Mouse (Mus musculus) layer of hippocampus, postnatal 36 days (tissue): ENCODE data around the gene Dctn1. TPM values are rescaled to one million over a fixed set of nuclear protein-coding genes. Genes with fewer than 3 reads are reported as not detected.

Experiments
- DNase-seq, 2 experiments: peaks; one replicate each; pipeline ENCODE4 v3.0.0; 2022
- total RNA-seq, 2 experiments: library from RNA; stranded (reverse); gene quantifications; 2 replicates each; pipeline ENCODE4 v1.2.3; 2021

Gene Dctn1
- total RNA-seq, 2 experiments from 2014 or later, result 384 to 404 TPM

GRCm38 (mm10) chr6:83234280-83234741 lies 68.6 kb downstream of the Dctn1 start:
- DNase-seq, result no peak

DNA sequence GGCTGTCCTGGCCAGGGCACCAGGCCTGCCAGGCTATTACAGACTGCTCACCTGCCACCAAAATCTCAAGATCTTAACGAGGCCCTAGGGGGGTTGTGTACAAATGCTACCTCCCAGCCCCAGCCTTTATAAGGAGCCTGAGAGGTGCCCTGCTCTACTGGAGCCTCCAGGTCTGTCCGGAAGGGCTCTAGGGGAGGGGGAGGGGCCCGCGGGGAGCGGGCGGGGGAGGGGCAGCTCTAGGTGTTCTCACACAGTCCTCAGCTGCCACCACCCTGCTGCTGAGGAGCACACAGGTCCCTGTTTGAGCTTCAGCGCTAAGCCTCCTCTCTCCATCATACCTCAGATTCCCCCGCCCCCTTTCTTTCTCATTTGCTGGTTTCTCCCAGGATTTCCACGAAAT lies 71.4 kb downstream of the Dctn1 start:
- no peak for DNase-seq

DNA sequence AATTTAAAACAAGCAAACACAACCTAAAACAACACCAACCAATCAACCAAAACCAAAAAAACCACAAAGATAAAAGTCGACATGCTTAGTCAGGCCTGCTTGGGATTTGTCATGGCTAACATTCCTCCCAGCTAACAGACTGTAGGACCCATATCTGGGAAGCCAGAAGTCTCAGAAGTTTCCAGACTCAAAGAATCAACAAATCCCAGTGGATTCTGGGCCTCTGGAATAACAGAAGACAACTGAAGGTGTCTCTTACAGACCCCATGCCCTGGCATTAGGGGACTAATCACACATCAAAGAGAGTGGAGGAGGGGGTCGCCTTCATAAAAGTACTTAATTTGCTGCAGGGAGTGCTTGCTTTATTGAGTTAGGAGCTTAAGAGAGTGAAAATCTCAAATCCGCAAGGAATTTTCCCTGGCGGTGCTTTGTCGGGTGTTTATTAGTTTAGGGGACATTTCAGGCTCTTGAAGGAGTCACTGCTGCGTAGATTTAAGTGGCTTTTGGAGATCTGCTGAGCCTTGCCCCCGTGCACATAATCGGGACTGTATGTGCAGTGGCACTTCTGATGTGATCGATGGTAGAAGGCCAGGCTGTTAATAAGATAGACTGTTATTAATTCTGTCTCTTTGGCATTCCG lies 78.8 kb downstream of the Dctn1 start:
- DNase-seq, result no peak

DNA sequence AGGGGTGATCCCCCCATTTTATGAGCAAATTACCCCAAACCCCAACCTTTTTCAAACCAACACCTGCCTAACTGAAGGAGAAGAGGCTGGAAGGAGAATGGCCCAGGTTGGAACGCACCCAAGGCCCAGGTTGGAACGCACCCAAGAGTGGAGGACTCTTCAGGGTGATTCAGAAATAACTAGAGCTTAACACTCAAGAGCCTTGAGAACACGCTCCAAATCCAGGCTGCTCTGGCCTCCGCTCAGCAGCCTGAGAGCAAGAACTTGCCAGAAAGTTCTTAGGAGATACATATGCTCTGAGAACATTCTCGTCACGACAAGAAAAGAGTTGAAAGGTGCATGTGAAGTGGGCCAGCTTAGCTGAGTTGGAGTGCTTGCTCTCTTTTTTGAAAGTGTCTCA lies 79.4 kb downstream of the Dctn1 start:
- DNase-seq, result no peak

DNA sequence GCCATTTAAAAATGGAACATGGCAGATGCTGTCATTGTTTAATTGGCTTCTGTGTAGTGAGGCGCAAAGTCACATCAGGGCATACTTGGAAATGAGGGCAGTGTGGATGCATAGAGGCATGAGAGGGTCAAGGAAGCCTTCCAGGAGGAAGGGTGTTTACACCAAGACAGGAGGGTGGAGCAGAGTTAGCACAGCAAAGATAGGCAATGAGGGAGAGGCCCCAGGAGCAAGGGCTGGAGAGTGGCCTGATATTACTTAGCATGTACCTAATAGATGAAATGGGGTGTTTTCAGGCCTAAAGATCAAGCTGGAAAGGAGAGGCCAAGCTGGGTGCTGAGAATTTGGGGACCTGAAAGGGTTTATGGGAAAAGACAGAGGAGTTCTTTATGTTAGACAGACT lies 80.3 kb downstream of the Dctn1 start:
- DNase-seq, result no peak

DNA sequence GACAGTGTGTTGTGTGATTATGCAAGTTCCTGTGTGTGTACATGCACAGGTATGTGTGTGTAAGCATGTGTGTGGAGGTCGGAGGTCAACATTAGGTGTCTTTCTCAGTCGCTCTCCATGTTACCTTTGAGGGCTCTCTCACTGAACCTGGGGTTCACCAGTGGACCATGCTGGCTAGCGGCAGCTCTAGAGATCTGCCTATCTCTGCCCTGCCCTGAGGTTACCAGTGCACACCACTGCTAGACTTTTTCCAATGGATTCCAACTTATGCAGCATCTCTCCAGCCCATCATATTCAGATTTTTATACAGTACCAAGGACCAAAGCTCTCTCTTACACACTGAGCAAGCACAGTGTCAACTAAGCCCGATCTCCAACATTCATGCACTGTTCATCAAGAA lies 81.0 kb downstream of the Dctn1 start:
- no peak for DNase-seq

DNA sequence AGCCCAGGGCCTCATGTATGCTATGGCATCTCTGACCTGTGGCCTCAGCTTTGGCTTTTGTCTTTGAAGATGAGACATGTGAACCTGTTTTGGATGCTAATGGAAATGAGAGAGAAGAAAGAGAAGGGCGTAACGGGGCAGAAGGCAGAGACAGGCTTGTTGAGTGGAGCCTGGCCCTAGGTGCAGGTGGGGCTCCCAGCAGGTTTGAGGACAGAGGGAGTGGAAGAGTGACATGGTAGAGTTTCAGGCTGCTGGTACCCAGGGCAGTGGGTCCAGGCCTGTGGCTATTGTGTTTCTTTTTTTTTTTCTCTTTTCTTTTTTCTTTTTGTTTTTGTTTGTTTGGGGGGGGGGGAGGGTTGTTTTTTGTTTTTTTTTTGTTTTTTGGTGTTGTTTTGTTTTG lies 81.4 kb downstream of the Dctn1 start:
- no peak for DNase-seq

Other genes starting within 250 kb of the Dctn1 start
- gene Sema4f, start 226.2 kb upstream of the Dctn1 start, total RNA-seq, result 10 to 100 TPM; 41.0 to 41.2 TPM
- gene M1ap, start 219.0 kb upstream of the Dctn1 start, total RNA-seq, result not detected
- 1 to 10 TPM; 2.5 to 2.6 TPM for gene Dok1, start 132.4 kb upstream of the Dctn1 start, total RNA-seq
- 1 to 10 TPM; 4.1 to 5.4 TPM for gene Loxl3, start 131.7 kb upstream of the Dctn1 start, total RNA-seq
- 100 to 1,000 TPM; 121 to 142 TPM for gene Aup1, start 111.4 kb upstream of the Dctn1 start, total RNA-seq
- 10 to 100 TPM; 47.1 to 49.0 TPM for gene Htra2, start 110.6 kb upstream of the Dctn1 start, total RNA-seq
- gene Dqx1, start 108.1 kb upstream of the Dctn1 start, total RNA-seq, result under 1 TPM; 0.40 to 0.94 TPM
- not detected for gene Tlx2, start 95.6 kb upstream of the Dctn1 start, total RNA-seq
- gene Pcgf1, start 88.1 kb upstream of the Dctn1 start, total RNA-seq, result 10 to 100 TPM; 33.9 to 34.9 TPM
- under 1 TPM in 1 of 2 experiments, not detected in 1; 0.48 TPM for gene Lbx2, start 79.6 kb upstream of the Dctn1 start, total RNA-seq
- gene Ccdc142, start 64.3 kb upstream of the Dctn1 start, total RNA-seq, result 1 to 10 TPM; 8.0 to 8.2 TPM
- gene Gm42688, start 64.3 kb upstream of the Dctn1 start, total RNA-seq, result 1 to 10 TPM; 5.8 to 7.0 TPM
- gene Mrpl53, start 56.9 kb upstream of the Dctn1 start, total RNA-seq, result 10 to 100 TPM; 64.4 to 69.9 TPM
- 10 to 100 TPM; 28.0 to 28.9 TPM for gene Mogs, start 50.4 kb upstream of the Dctn1 start, total RNA-seq
- 10 to 100 TPM; 58.2 to 61.4 TPM for gene Wbp1, start 44.4 kb upstream of the Dctn1 start, total RNA-seq
- gene Ino80b, start 40.5 kb upstream of the Dctn1 start, total RNA-seq, result 10 to 100 TPM; 21.2 to 23.5 TPM
- 10 to 100 TPM; 75.9 to 90.3 TPM for gene Rtkn, start 30.5 kb upstream of the Dctn1 start, total RNA-seq
- gene Wdr54, start 9.5 kb upstream of the Dctn1 start, total RNA-seq, result 10 to 100 TPM; 24.2 to 25.3 TPM
- 10 to 100 TPM; 23.4 to 24.0 TPM for gene 1700003E16Rik, start 9.5 kb upstream of the Dctn1 start, total RNA-seq
- gene Slc4a5, start 53.9 kb downstream of the Dctn1 start, total RNA-seq, result 1 to 10 TPM in 1 of 2 experiments, under 1 TPM in 1; 0.57 to 2.8 TPM
- gene Mthfd2, start 160.0 kb downstream of the Dctn1 start, total RNA-seq, result 1 to 10 TPM; 6.1 to 6.7 TPM
- 10 to 100 TPM; 21.6 to 21.7 TPM for gene Mob1a, start 160.1 kb downstream of the Dctn1 start, total RNA-seq
- gene Bola3, start 183.2 kb downstream of the Dctn1 start, total RNA-seq, result 10 to 100 TPM; 51.1 to 55.5 TPM